Mouse (Mus musculus) embryonic facial prominence, embryonic 12.5 days (tissue): ENCODE results near the gene Vps35l. TPM values are rescaled to one million over a fixed set of nuclear protein-coding genes. Genes with fewer than 3 reads are reported as not detected.

Experiments
- ATAC-seq: fragments of 200-750 bp; cut with Nextera tagmentation; 2 replicates; pipeline ENCODE4 v1.8.0; 2017; ENCODE audit not compliant: insufficient number of reproducible peaks, insufficient read depth, low FRiP score, low TSS enrichment
- H3K27ac ChIP-seq: fragments of 300-500 bp; sonication (generic); 2 replicates; pipeline ENCODE4 v1.5.1; 2016; ENCODE audit warnings: mild to moderate bottlenecking
- H3K27me3 ChIP-seq: fragments of 300-500 bp; sonication (generic); 2 replicates; pipeline ENCODE4 v1.6.1; 2016; ENCODE audit warnings: mild to moderate bottlenecking, moderate library complexity
- H3K36me3 ChIP-seq: fragments of 300-500 bp; sonication (generic); 2 replicates; pipeline ENCODE4 v1.6.1; 2016; ENCODE audit warnings: mild to moderate bottlenecking
- H3K4me1 ChIP-seq: fragments of 300-500 bp; sonication (generic); 2 replicates; pipeline ENCODE4 v1.6.1; 2016
- H3K4me2 ChIP-seq: fragments of 300-500 bp; sonication (generic); replicated peaks from 2 replicates; pipeline ENCODE4 v1.6.1; 2016; ENCODE audit warnings: mild to moderate bottlenecking, moderate library complexity
- H3K4me3 ChIP-seq: fragments of 300-500 bp; sonication (generic); 2 replicates; pipeline ENCODE4 v1.5.1; 2016; ENCODE audit warnings: mild to moderate bottlenecking
- H3K9ac ChIP-seq: fragments of 300-500 bp; sonication (generic); 2 replicates; pipeline ENCODE4 v1.6.1; 2016; ENCODE audit warnings: mild to moderate bottlenecking, moderate library complexity
- H3K9me3 ChIP-seq: fragments of 300-500 bp; sonication (generic); 2 replicates; pipeline ENCODE4 v1.6.1; 2016; ENCODE audit warnings: mild to moderate bottlenecking, moderate library complexity
- WGBS: fragments of 180-500 bp; shearing (Covaris S2); methylation state at CpG from one replicate; pipeline ENCODE4 v1.1.7; 2016; 5-methylcytosine and 5-hydroxymethylcytosine counted together
- polyA plus RNA-seq: library from polyadenylated mRNA; unstranded; fragments of >200 nt; fragmentation: Nextera tagmentation; extraction: Ambion mirVana; gene quantifications from 2 replicates; pipeline ENCODE4 v1.2.1, GENCODE M21; 2016

The Vps35l gene
- polyA plus RNA-seq, 1 experiment from 2014 or later, result 81.1 TPM

GRCm38 (mm10) chr7:118708002-118708401, 32.0 kb upstream of the Vps35l start:
- ATAC-seq, result no peak
- no peak overlapping the region for H3K27ac ChIP-seq
- peaks cover 16% of the 10 kb centered on the region for H3K4me1 ChIP-seq
- no peaks in the 10 kb centered on the region for H3K27me3 ChIP-seq
- H3K4me3 ChIP-seq, result no peak overlapping the region
- 92% methylated on average over 4 of the region's 4 CpGs for WGBS
- H3K36me3 ChIP-seq, result no peaks in the 10 kb centered on the region
- no peaks in the 10 kb centered on the region for H3K9me3 ChIP-seq
- H3K4me2 ChIP-seq, result no peak overlapping the region
- H3K9ac ChIP-seq, result no peak overlapping the region

GRCm38 (mm10) chr7:118710776-118711175, 29.2 kb upstream of the Vps35l start:
- no peaks in the 10 kb centered on the region for H3K27me3 ChIP-seq
- ATAC-seq, result no peak
- no peak overlapping the region for H3K4me3 ChIP-seq
- no peak overlapping the region for H3K27ac ChIP-seq
- no peak overlapping the region for H3K4me2 ChIP-seq
- peaks cover 6% of the 10 kb centered on the region; the same call in 1 of the 2 replicates for H3K36me3 ChIP-seq
- peaks cover 9% of the 10 kb centered on the region for H3K4me1 ChIP-seq
- H3K9me3 ChIP-seq, result no peaks in the 10 kb centered on the region
- WGBS, result 72% methylated on average over 5 of the region's 5 CpGs
- H3K9ac ChIP-seq, result no peak overlapping the region

DNA sequence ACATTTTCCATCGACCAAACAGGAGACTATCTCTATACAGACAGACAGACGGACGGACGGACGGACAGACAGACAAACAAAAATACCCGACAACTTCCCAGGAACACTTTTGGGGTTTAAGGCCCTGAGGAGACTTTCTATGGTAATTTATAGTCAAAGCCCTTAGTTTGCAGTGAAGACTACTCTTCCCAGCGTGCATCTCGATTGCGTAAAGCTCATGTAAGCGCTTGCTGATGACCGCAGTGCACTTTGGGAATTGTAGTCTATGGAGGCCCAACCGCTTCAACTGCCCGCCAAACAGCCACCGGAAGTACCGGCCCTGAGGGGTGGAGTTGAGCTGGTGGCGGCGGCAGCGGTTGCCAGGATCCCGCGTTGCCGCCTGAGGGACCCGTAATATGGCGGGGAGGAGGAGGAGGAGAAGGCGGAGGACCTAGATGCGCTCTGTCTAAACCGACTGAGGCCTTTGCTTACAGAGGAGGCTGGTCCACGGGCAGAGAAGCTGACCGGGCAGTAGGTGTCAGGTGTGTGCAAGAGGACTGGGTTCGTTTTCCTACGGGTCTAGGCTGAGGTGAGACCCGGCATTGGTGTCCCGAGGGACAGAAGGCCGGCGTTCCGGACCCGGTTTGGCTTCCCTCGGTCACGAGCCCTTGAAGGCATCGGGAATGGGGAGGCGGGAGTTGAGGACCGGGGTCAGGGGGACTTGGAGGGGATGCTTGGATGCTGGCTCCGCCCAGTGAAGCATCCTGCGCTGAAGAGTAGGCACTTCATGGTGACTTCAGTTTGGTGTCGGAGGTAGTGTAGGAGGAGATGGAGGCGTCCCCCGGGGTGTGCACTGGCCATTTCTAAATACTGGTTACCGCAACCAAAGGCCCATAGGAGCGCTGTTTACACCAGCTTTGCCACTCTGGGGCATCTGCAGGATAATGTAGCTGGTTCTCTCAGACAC, 27.5 kb upstream of the Vps35l start, which contains the start of gene Ccp110:
Ccp110 (plus strand) TSS at position 325 of the 946 bp plus-strand sequence.
- H3K4me1 ChIP-seq, result peaks cover 9% of the 10 kb centered on the region
- H3K4me2 ChIP-seq, result peak within 1 kb of the TSS; percentile 66
- peak; percentile 95 for ATAC-seq
- H3K9ac ChIP-seq, result peak within 1 kb of the TSS; percentile 76
- under 1% methylated on average over 48 of the region's 48 CpGs for WGBS
- H3K27ac ChIP-seq, result peak within 1 kb of the TSS; percentile 56; the same call in 1 of the 2 replicates
- peak within 1 kb of the TSS; percentile 94 for H3K4me3 ChIP-seq
- peaks cover 6% of the 10 kb centered on the region; the same call in 1 of the 2 replicates for H3K36me3 ChIP-seq
- no peaks in the 10 kb centered on the region for H3K27me3 ChIP-seq
- H3K9me3 ChIP-seq, result no peaks in the 10 kb centered on the region

DNA sequence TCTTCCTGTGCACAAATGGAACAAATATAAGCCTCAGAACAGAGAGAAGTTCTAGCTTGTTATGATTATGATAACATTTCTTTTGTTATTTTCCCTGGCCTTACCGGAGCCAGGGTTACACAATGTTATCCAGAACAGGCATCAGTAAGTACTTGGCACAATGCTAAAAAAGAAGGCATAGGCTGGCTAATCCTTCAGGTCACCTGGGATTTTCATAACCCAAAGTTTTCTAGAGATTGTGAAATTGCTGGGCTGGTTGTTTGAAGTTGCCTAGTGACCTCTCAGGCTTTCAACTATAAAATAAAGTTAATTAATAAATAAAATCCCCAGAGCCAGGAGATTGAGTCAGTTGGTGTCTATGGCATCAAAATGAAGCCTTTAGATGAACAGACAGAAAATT, 25.2 kb upstream of the Vps35l start:
- H3K4me1 ChIP-seq, result peaks cover 9% of the 10 kb centered on the region
- no peaks in the 10 kb centered on the region for H3K27me3 ChIP-seq
- no peaks in the 10 kb centered on the region for H3K9me3 ChIP-seq
- no peak overlapping the region for H3K27ac ChIP-seq
- no peak overlapping the region for H3K4me2 ChIP-seq
- H3K36me3 ChIP-seq, result peaks cover 16% of the 10 kb centered on the region
- WGBS, result 91% methylated on average over 1 of the region's 1 CpGs
- no peak overlapping the region for H3K9ac ChIP-seq
- no peak for ATAC-seq
- H3K4me3 ChIP-seq, result no peak overlapping the region

DNA sequence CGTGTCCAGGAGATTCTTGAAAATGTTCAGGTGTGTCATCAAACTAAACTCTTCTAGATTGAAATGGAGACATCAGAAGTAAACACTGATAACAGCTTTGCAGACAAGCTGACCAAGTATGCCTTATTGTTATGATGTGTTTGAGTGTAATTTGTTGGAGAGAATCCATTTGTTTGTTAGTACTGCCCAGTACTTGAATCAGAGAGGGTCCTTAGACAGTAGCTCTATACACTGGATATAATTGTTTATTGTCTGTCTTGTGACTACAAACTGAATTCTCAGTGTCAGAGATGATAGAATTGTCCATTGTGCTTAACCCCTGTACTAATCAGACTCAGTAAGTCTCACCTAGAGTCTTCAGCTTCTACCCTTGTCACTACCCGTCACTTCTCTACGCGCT, 22.0 kb upstream of the Vps35l start:
- no peak overlapping the region for H3K9ac ChIP-seq
- no peak overlapping the region for H3K27ac ChIP-seq
- no peaks in the 10 kb centered on the region for H3K9me3 ChIP-seq
- peaks cover 32% of the 10 kb centered on the region for H3K36me3 ChIP-seq
- 93% methylated on average over 4 of the region's 4 CpGs for WGBS
- no peak for ATAC-seq
- H3K27me3 ChIP-seq, result no peaks in the 10 kb centered on the region
- H3K4me3 ChIP-seq, result no peak overlapping the region
- H3K4me2 ChIP-seq, result no peak overlapping the region
- H3K4me1 ChIP-seq, result peaks cover 7% of the 10 kb centered on the region

DNA sequence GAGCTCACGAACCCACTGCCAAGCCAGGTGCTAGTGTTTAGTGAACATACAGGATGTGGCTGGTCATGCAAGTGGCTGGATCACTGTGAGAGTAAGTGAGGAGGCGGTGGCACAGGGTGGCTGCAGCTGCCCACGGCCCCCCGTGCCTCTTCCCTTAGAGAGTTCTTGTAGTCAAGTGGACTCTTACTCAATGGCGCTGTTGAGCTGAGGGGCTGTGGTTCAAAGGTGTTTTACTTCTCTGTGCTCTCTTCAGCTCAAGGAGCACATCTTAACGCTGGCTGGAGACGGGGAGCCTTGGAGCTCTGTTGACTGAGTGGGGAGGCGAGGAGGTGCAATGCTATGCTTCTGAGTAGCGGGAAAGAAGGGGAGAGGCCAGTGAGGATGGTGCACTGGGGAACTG, 16.1 kb upstream of the Vps35l start:
- Histone ChIP-seq H3K36me3 (peaks cover 55% of the 10 kb centered on the region), H3K4me3 (no peak overlapping the region), H3K4me2 (no peak overlapping the region), H3K9ac (no peak overlapping the region), H3K9me3 (no peaks in the 10 kb centered on the region), H3K4me1 (no peaks in the 10 kb centered on the region), H3K27me3 (no peaks in the 10 kb centered on the region), H3K27ac (no peak overlapping the region)
- ATAC-seq, result no peak
- 89% methylated on average over 9 of the region's 9 CpGs for WGBS

DNA sequence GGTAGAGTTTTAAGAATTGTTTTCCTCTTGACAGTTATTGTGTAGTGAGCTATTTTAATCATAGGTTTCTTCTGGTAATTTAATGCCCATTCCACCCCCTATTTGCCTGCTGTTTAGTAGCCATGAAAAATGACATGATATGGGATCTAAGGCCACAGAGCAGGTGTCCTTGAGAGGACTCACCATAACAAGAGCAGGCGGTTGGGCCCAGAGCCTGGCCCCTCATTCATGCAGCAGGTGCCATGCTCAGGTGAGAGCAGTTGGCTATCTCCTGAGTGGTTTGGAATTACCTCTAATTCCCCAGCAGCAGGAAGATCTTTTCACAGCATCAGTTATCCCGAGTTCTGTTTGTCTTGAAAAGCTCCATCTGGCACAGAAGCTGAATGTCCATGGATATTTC, 14.6 kb upstream of the Vps35l start:
- H3K4me2 ChIP-seq, result no peak overlapping the region
- no peak overlapping the region for H3K27ac ChIP-seq
- H3K36me3 ChIP-seq, result peaks cover 67% of the 10 kb centered on the region
- no peaks in the 10 kb centered on the region for H3K4me1 ChIP-seq
- H3K9ac ChIP-seq, result no peak overlapping the region
- no peak overlapping the region for H3K4me3 ChIP-seq
- no peaks in the 10 kb centered on the region for H3K27me3 ChIP-seq
- ATAC-seq, result no peak; the same call in 1 of the 2 replicates
- H3K9me3 ChIP-seq, result no peaks in the 10 kb centered on the region
- WGBS, result 81% methylated on average over 2 of the region's 2 CpGs

DNA sequence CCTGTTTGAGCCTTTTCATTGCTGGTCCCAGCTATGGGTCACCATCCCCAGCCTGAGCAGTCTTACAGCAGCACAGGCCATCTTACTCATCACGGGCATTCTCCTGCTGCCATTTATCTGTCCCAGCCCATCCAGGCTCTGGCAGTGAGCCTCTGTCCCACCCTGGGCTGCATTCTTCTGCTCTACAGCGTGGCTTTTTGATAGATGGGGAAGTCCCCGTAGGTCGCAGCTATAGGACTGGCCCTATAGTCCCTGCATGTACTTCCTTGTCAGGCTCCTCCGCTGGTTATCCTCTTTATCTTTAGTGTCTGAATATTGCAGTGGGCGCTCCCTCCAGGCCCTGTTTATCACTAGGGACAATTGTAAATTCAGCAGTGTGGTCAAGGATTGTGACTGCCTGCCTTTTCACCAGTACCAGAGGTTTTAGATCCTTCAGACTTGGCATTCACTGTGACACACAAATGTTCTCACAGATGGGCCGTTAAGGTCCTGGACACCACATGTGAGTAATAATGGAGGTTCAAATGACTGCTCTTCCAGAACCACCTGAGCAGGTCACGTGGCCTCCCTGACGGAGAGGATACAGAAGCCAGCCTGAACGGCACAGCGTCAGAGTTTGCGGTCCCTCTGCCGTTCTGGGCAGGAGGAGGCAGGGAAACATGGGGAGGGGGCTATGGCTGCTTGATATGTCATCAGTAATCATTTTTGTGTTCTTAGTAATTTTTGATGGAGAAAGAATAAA, 11.0 kb upstream of the Vps35l start:
- Histone ChIP-seq H3K4me2 (no peak overlapping the region), H3K4me1 (no peaks in the 10 kb centered on the region), H3K27me3 (no peaks in the 10 kb centered on the region), H3K27ac (no peak overlapping the region), H3K4me3 (no peak overlapping the region), H3K36me3 (peaks cover 70% of the 10 kb centered on the region), H3K9ac (no peak overlapping the region), H3K9me3 (no peaks in the 10 kb centered on the region)
- no peak for ATAC-seq
- 88% methylated on average over 13 of the region's 13 CpGs for WGBS

GRCm38 (mm10) chr7:118731781-118732180, 8.2 kb upstream of the Vps35l start:
- Histone ChIP-seq H3K27ac (no peak overlapping the region), H3K9me3 (no peaks in the 10 kb centered on the region), H3K36me3 (peaks cover 55% of the 10 kb centered on the region), H3K4me3 (no peak overlapping the region), H3K4me1 (no peaks in the 10 kb centered on the region), H3K27me3 (no peaks in the 10 kb centered on the region), H3K4me2 (no peak overlapping the region), H3K9ac (no peak overlapping the region)
- ATAC-seq, result no peak
- 83% methylated on average over 3 of the region's 3 CpGs for WGBS

GRCm38 (mm10) chr7:118733225-118733624, 6.8 kb upstream of the Vps35l start:
- Histone ChIP-seq H3K9me3 (no peaks in the 10 kb centered on the region), H3K36me3 (peaks cover 42% of the 10 kb centered on the region), H3K9ac (no peak overlapping the region), H3K4me2 (no peak overlapping the region), H3K4me1 (no peaks in the 10 kb centered on the region), H3K27me3 (no peaks in the 10 kb centered on the region), H3K27ac (no peak overlapping the region), H3K4me3 (no peak overlapping the region)
- 92% methylated on average over 13 of the region's 13 CpGs for WGBS
- no peak for ATAC-seq

GRCm38 (mm10) chr7:118738730-118739129, 1.3 kb upstream of the Vps35l start:
- Histone ChIP-seq H3K9ac (no peak overlapping the region), H3K27me3 (no peaks in the 10 kb centered on the region), H3K27ac (no peak overlapping the region), H3K4me2 (no peak overlapping the region), H3K36me3 (peaks cover 6% of the 10 kb centered on the region), H3K9me3 (no peaks in the 10 kb centered on the region), H3K4me3 (no peak overlapping the region), H3K4me1 (peaks cover 10% of the 10 kb centered on the region; the same call in 1 of the 2 replicates)
- WGBS, result 63% methylated on average over 1 of the region's 1 CpGs
- ATAC-seq, result no peak
